ENCODE assay signal across 10 mouse cellular contexts in the genomic region with DNA sequence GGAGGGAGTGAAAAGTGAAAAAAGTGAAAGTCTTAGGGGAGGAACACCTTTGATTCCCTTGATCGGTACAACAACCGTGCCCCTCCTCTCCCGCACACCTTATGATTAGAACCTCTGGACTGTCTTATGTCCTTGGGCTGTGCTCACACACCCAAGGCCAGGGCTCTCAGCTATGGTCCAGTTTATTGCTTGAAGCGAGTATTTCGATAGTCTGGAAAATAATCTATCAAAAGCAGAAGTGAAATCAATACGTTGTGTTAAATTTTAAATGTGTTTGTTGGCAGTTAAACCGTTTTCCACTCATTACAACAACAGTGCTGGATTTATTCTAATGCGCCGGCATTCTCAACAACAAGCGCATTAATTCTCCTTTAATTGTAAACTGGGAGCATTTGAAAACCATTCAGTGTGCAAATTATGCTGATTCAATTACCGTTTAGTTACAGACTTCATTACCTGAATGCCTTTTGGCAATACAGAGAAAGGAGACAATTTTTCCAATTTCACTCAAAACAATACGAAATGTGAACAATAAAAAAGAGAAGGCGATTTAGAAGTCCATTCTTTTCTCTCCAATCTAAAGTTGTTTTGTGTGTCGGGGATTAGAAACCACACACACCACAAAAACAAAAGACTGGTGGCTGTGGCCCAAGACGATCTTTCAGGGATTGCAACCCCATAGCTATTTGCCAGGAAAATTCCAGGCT. TPM values are rescaled to one million over a fixed set of nuclear protein-coding genes. Genes with fewer than 3 reads are reported as not detected.
DNase-seq lines count a peak whose midpoint lies in the region; ATAC-seq and TF ChIP-seq lines count a peak whose summit lies in the region.
"Had no signal": no experiment of that assay in that cellular context is flagged by ENCODE, and none has a peak within 500 bp of the region (broad histone marks: within the 10 kb centered on the region; RNA-seq: fewer than 3 reads in every experiment).

No protein-coding gene starts in this region.

- H3K27me3 ChIP-seq in heart, embryonic 13.5 days (replicated peaks) = peaks cover 97% of the 10 kb centered on the region
- H3K27me3 ChIP-seq in E14TG2a.4 (ENCODE audit: insufficient read depth, low read length) = peaks cover 76% of the 10 kb centered on the region
- peaks cover 52% of the 10 kb centered on the region for H3K27me3 ChIP-seq in forebrain, embryonic 16.5 days (replicated peaks; ENCODE audit: control insufficient read depth, insufficient read depth, low read length)
- peaks cover 93% of the 10 kb centered on the region for H3K27me3 ChIP-seq in midbrain, embryonic 12.5 days

- no peak overlapping the region for H3K9ac ChIP-seq in heart, embryonic 13.5 days
- H3K9ac ChIP-seq in forebrain, embryonic 16.5 days (replicated peaks; ENCODE audit: low read depth, low read length) = no peak overlapping the region
- no peak overlapping the region for H3K9ac ChIP-seq in midbrain, embryonic 12.5 days (replicated peaks)

- no peak overlapping the region for H3K27ac ChIP-seq in heart, embryonic 13.5 days (replicated peaks)
- H3K27ac ChIP-seq in forebrain, embryonic 16.5 days (ENCODE audit: low read length) = peak overlapping the region; percentile 17; the same call in 1 of the 2 replicates
- no peak overlapping the region for H3K27ac ChIP-seq in midbrain, embryonic 12.5 days (replicated peaks)
- H3K27ac ChIP-seq: heart, adult 2 months had no signal

- H3K36me3 ChIP-seq in heart, embryonic 13.5 days = no peaks in the 10 kb centered on the region
- H3K36me3 ChIP-seq in E14TG2a.4 (ENCODE audit: insufficient read depth, low read length) = no peaks in the 10 kb centered on the region
- no peaks in the 10 kb centered on the region for H3K36me3 ChIP-seq in forebrain, embryonic 16.5 days (ENCODE audit: control insufficient read depth, insufficient read depth)
- H3K36me3 ChIP-seq in midbrain, embryonic 12.5 days = no peaks in the 10 kb centered on the region

- H3K4me2 ChIP-seq in heart, embryonic 13.5 days = peak overlapping the region; percentile 71
- peak overlapping the region; percentile 80 for H3K4me2 ChIP-seq in forebrain, embryonic 16.5 days (ENCODE audit: low read length)
- peak overlapping the region; percentile 93 for H3K4me2 ChIP-seq in midbrain, embryonic 12.5 days (replicated peaks)

- TF ChIP-seq CTCF in E14TG2a.4 (conservative IDR thresholded peaks at IDR 0.05; ENCODE audit: low read length) = no peak

- intact Hi-C loops in heart, postnatal 36 days (cut with DNase I) = no loop called here

- DNase-seq in heart, postnatal 36 days = no peak
- DNase-seq in frontal cortex, postnatal 14 days (ENCODE audit: low spot score in 2 of 2) = no peak
- no peak for DNase-seq in layer of hippocampus, adult 18-20 months (ENCODE audit: low spot score in 2 of 2)
- DNase-seq: heart, adult 2 months had no signal

- no peak overlapping the region; the same call in 1 of the 2 replicates for H3K4me3 ChIP-seq in heart, embryonic 13.5 days
- H3K4me3 ChIP-seq in E14TG2a.4 (replicated peaks; ENCODE audit: low read length) = 0 out of 2 replicates have a peak overlapping the region, but pooled peaks have one; percentile 77
- peak overlapping the region; percentile 55 for H3K4me3 ChIP-seq in forebrain, embryonic 16.5 days (replicated peaks; ENCODE audit: low read length)
- peak overlapping the region; percentile 51 for H3K4me3 ChIP-seq in midbrain, embryonic 12.5 days
- H3K4me3 ChIP-seq: heart, adult 2 months had no signal

- WGBS in heart, embryonic 13.5 days = 24% methylated on average over 15 of the region's 15 CpGs
- WGBS in forebrain, embryonic 16.5 days = 3% methylated on average over 15 of the region's 15 CpGs
- WGBS in midbrain, embryonic 12.5 days = 11% methylated on average over 15 of the region's 15 CpGs

- ATAC-seq in heart, embryonic 13.5 days (ENCODE audit: extremely low read depth, insufficient number of reproducible peaks, low FRiP score, low TSS enrichment) = no peak
- no peak for ATAC-seq in forebrain, embryonic 16.5 days
- no peak for ATAC-seq in midbrain, embryonic 12.5 days (ENCODE audit: low FRiP score, low read depth)
- no peak for ATAC-seq in inflammation-experienced regulatory T-cells, adult 6 months

- no peaks in the 10 kb centered on the region for H3K9me3 ChIP-seq in heart, embryonic 13.5 days
- no peaks in the 10 kb centered on the region for H3K9me3 ChIP-seq in E14TG2a.4 (ENCODE audit: low read length)
- H3K9me3 ChIP-seq in forebrain, embryonic 16.5 days (ENCODE audit: control insufficient read depth, low read length) = no peaks in the 10 kb centered on the region
- no peaks in the 10 kb centered on the region for H3K9me3 ChIP-seq in midbrain, embryonic 12.5 days

- H3K4me1 ChIP-seq in heart, embryonic 13.5 days = peaks cover 30% of the 10 kb centered on the region
- H3K4me1 ChIP-seq in E14TG2a.4 (replicated peaks; ENCODE audit: low read depth, low read length) = peaks cover 59% of the 10 kb centered on the region
- peaks cover 57% of the 10 kb centered on the region for H3K4me1 ChIP-seq in forebrain, embryonic 16.5 days (replicated peaks; ENCODE audit: control insufficient read depth, insufficient read depth, low read length)
- peaks cover 43% of the 10 kb centered on the region for H3K4me1 ChIP-seq in midbrain, embryonic 12.5 days

RNA-seq across cellular contexts. Expression of a gene that starts 3.8 kb away (rescaled TPM):
- polyA plus RNA-seq in heart, embryonic 13.5 days (2015; fragmentation: Nextera tagmentation; extraction: Ambion mirVana) = 0.09 and 0.15 TPM in 2 replicates
- total RNA-seq in heart, postnatal 36 days (2021) = not detected
- polyA plus RNA-seq in forebrain, embryonic 16.5 days (2015; fragmentation: Nextera tagmentation; extraction: Ambion mirVana) = 46.7 and 47.6 TPM in 2 replicates
- polyA plus RNA-seq in midbrain, embryonic 12.5 days (2016; fragmentation: Nextera tagmentation; extraction: Ambion mirVana) = 15.7 and 16.5 TPM in 2 replicates
- polyA plus RNA-seq in inflammation-experienced regulatory T-cells, adult 6 months (2017; shearing (Covaris generic)) = not detected
- 10 to 100 TPM; 35.1 TPM for total RNA-seq in layer of hippocampus, adult 18-20 months (2021)
- total RNA-seq: heart, adult 2 months; neutrophil, adult 5-6 weeks had no signal
- polyA plus RNA-seq: heart, adult 2 months had no signal

Comparison
In these comparisons a context has a peak if more than half of its experiments do, and no peak if none do; other contexts are left out.
1. RNA of a gene that starts 3.8 kb away (polyA plus RNA-seq): 46.7 to 47.6 TPM in forebrain, embryonic 16.5 days and 15.7 to 16.5 TPM in midbrain, embryonic 12.5 days; 0.09 to 0.15 TPM in heart, embryonic 13.5 days and not detected in inflammation-experienced regulatory T-cells, adult 6 months; every median in the first group is over 10 times any median in the second.
2. Peak in every context shown above with its lines, with median percentiles within 50 percentile points of each other: H3K4me2 ChIP-seq.